Mouse (Mus musculus) E14TG2a.4 (cell line): ENCODE results near the gene Nr1h2.

Experiments used
- CTCF ChIP-seq: conservative IDR thresholded peaks from 2 replicates; pipeline ENCODE4 v1.5.1; 2014; ENCODE audit warnings: low read length
- POU5F1 ChIP-seq: IDR thresholded peaks from 2 replicates; pipeline ENCODE4 v1.6.1; 2014; ENCODE audit warnings: low read length, borderline replicate concordance

DNA sequence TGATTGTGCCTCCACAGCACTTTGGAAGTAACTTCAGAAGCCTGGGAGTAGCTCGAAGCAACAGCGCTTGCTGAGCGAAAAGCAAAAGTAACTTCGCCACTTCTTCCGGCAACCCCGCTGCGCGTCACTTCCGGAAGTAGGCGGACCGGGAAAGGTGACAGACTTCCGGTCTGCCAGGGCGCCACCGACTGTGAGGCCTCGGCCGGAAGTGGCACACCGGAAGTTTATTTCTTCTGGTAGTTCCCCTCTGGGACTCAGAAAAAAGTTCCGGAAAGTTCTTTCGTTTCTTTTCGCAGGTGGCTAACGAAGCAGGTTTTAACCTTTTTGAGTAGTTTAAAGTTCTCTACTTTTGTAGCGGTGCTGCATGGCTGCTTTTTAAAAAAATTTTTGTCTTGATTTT, at the start of gene Nr1h2:
- TF ChIP-seq CTCF (no peak), POU5F1 (no peak)
